Mouse (Mus musculus) retina, postnatal 7 days (tissue): ENCODE data around the gene Gm20388.

Experiments used
- DNase-seq: peaks from one replicate; pipeline ENCODE4 v3.0.0-alpha.2; 2012; ENCODE audit warnings: low read depth, low spot score

Gm20388 gene

GRCm38 (mm10) chr8:121792627-121793026 lies 1882.0 kb downstream of the Gm20388 start:
- DNase-seq = no peak

DNA sequence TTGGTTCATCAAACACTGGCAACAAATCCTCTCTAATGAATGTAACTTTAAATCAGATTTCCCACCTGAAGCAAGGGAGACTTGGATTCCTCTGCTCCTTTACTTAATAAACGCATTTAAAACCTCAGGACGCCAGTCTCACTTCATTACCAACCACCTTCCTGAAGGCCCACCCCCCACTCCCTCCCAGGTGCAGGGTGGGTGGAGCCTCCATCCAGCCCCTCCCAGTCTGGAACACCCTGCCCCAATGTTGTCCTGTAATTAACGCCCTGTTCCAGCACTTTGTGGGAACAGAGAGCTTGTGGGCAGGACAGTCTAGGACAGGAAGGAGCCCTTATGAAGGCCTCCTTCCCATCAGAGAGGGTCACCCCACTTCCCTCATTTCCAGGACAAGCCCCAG lies 1883.5 kb downstream of the Gm20388 start:
- DNase-seq = no peak

GRCm38 (mm10) chr8:121795461-121795860 lies 1884.8 kb downstream of the Gm20388 start:
- DNase-seq = no peak

DNA sequence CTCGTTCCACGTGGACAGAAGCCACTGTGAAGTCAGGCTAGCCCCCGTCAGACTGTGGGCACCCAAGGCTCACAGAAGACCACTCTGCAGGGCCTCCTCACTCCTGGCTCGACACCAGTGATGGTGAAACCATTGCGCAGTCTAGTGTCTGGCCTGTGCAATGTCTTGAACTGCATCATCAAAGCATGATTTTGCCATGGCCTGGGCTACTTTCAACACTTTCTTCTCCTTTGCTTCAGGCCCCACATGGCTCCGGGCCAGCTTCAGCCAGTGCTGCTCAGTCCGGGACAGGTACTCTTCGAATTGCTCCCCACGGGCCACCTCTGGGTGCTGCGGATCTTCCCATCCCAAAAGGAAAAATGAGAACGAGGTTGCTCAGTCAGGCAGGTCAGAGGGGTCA lies 1885.8 kb downstream of the Gm20388 start:
- DNase-seq = no peak

DNA sequence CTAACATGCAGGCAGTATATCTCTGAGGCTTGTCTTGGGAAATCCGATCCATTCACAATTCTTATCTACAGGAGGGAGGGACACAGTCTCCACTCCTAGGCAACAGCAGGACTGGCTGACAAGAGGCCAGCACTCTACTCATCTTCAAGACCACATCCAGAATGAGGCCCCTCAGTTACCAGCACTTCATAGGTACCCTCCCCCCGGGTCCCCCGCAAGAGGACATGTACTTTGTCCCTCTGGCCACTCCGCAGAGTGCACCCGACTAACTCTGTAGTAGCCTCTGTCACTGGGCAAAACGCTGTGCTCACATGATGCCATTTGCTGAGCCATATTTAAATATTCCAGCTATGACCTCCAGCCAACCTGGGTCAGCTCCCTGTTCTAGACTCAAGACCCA lies 1887.8 kb downstream of the Gm20388 start:
- no peak for DNase-seq

DNA sequence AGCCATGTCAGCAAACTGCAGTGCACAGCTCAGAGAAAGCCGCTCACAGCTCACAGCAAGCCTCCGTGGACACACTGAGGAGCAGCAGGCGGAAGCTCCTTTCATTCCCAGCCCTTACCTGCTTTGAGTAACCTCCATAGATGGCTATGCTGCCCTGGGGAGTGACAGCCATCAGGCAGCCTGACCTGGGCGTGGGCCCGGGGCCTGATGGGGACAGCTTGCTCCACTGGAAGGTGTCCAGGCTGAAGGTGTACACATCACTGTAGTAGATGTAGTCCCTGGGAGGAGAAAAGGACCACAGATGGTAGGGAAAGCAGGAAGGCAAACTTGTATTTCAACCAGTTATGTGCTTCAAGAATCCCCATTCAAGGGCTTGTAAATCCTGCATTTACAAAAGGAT lies 1894.2 kb downstream of the Gm20388 start:
- no peak for DNase-seq

DNA sequence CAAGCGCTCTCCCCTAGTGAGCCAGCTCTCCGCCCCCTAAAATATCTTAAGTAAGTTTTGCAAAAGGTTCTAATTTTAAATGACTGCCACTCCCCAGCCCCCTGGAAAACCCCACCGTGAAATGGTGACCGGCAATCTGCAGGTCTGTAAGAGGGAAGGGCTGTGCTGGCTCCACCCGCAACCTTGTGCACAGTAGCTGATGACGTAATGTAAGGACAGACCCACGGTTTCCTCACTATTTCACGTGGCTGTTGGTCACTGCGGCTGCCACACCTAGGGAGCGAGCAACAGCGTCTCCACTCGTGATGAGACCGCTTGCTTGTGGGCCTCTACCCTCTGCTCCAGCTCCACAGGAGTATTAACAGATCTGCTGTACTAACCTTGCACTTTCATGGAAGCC lies 1895.5 kb downstream of the Gm20388 start:
- no peak for DNase-seq

- no peak for DNase-seq
These were observed 1897.4 kb downstream of the Gm20388 start for GRCm38 (mm10) chr8:121808032-121808431.

DNA sequence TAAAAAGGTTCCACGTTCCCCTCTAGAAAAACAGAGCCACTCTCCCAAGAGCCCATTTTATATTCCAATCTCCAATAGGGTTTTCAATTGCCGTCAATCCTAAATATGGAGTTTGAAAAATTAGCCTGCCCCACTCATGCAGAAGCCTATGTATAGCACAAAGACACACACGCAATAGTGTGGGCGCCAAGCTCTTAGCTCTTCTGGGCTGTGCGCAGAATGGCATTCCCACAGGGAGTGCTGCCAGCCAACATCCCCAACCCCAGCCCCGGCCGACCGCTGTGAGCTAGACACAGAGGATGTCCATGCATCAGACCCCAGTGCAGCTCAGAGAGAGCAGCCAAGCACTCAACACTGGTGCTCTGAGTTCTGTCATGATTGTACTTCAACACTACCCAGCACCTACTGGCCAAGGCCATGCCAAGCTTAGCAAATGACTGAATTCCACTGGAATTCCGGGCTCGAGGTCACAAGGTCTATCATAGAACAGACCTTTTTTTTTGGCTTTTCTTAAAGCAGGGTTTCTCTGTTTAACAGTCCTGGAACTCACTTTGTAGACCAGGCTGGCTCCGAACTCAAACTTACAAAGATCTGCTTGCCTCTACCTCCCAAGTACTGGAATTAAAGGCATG lies 1899.0 kb downstream of the Gm20388 start:
- no peak for DNase-seq

GRCm38 (mm10) chr8:121811502-121811901 lies 1900.9 kb downstream of the Gm20388 start:
- no peak for DNase-seq

DNA sequence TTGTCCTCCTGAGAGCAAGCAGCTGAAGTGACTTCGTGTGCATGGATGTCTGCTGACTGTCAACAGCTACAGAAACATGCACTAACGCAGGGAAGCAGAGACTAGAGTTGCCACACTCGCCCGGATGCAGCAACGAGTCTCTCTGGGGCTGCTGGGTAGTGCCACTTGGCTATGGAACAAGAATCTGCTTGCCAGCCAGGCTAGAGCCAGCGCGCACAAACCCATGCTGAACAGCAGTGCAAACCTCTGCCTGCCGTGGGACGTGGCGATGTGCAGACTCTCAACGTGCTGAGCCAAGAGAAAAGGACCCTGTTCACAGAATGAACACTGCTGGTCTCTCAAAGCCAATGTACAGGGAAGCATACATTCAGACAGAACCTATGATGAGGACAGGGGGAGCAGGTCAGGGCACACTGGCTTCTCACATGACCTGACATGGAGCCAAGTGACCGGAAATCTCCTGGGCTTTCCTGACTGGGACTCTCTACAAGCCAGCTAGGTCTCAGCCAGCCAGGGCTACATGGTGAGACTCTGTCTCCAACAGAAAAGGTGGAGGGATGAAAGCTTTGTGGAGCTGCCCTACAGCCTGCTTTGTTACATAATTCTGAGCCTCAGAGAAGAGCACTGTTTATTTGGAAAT lies 1901.4 kb downstream of the Gm20388 start:
- DNase-seq = no peak

DNA sequence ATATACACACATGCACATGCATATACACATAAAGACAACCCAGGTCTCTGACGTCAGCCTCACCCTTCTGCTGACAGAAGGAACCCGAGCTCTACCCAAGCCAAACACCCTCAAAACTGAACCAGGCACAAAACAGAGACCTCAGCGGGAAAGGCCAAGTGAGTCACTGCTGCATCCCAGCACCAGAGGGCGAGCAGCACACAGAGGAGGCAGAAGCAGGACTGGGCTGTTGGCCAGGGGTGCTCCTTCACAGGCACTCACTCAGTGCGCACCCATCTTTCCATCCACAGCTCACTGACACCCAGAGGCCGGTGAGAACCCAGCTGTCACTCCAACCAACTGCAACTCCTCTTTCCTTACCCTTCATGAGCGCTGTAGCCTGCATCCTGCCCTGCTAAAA lies 1907.6 kb downstream of the Gm20388 start:
- DNase-seq = no peak

DNA sequence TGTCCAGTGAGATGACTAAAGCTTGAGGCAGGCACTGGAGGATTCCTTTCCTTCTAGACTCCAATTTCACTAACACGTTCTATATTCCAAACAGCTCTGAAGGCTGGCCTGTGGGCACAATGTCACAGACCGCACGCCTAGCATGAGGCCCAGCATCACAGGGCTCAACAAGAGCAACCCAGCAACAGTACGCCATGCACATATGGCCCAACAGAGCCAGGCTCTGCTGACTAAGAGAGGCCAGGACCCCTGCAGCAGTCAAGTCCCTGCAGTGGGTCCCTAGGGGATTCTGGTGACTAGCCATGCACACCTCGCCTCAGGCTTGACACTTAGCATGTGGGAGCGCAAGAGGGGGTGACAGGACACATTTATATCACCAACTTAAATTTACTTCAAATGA lies 1910.2 kb downstream of the Gm20388 start:
- DNase-seq = no peak

DNA sequence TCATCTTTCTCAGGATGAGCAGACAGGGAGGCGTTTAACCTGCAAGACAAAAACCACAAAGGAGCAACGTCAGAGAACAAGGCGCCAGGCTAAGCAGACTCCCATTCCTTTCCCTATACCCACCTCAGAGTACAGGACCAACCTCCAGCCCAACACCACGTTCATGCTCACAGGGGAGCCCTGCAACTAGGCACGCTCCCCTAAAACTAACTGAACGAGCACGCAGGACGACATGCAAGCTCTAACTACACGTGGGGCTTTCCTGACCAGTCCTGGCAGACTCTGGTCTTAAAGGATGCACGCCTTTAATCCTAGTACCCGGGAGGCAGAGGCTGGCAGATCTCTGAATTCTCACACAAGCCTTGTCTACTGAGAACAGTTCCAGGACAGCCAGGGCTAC lies 1910.7 kb downstream of the Gm20388 start:
- DNase-seq = no peak

DNA sequence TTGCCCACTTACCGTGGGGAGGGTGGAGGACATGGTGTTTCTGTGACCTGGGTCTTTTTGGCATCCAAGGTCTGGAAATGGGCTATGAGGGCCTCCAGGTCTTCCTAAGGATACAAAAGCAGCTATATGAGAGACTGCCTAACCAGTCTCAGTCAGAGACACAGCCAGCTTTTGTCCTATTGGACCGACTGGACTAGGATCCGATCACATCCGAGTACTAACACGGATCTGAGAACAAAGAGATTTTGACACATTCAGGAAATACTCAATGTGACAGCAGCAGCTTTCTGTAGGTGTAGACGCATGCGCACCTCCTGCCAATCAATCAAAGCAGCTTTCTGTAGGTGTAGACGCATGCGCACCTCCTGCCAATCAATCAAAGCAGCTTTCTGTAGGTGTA lies 1911.1 kb downstream of the Gm20388 start:
- no peak for DNase-seq

- no peak for DNase-seq
These were observed 1917.1 kb downstream of the Gm20388 start for GRCm38 (mm10) chr8:121827726-121828125.

DNA sequence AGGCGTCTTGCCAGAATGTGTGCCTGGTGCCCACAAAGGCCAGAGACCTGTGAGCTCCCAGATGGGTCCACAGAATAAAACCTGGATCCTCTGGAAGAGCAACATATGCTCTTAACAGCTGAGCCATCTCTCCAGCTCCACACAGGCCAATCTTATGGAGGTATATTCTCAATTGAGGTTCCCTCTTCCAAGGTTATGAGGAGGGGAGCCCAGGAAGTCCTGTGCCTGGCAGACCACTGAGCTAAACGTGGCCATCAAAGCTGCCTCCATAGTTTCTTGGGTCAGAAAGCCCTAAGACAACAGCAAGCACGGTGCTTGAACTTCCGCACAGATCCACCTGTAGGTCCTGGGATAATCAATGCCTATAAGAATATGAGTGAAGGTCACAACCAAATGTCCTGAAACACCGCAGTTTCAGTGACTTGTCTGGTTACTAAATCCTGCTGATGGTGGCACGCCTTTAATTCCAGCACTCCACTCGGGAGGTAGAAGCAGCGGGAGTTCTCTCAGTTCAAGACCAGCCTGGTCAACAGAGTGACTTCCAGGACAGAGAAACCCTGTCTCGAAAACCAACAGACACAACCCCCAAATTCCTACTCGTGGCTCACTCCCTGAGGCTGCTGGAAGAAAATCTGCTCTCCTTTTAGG lies 1917.9 kb downstream of the Gm20388 start:
- DNase-seq = no peak

- peak; percentile 93 for DNase-seq
These were observed 1918.6 kb downstream of the Gm20388 start, which contains the start of gene Klhdc4 for GRCm38 (mm10) chr8:121829048-121829776. TSS of gene Klhdc4 (minus strand) at chr8:121829569.

- peak; percentile 21 for DNase-seq
These were observed 1919.2 kb downstream of the Gm20388 start for GRCm38 (mm10) chr8:121829777-121830362.

DNA sequence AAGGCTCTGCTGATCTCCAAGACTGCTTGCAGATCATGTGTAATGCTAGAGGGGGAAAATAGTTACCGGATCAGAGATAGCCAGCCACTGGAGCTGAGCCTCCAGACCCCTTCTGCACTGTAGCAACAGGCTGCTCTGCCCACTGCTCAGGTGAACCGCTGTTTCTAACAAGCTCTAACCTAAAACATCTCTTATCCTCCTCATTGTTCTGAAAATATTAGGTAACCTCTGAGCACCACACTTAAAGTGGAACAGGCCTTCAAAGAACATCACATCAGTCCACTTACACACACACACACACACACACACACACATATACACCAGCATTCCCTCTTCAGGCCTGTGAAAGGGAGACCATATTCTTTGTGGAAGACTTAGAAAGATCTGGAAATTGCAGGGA lies 1921.4 kb downstream of the Gm20388 start:
- no peak for DNase-seq

DNA sequence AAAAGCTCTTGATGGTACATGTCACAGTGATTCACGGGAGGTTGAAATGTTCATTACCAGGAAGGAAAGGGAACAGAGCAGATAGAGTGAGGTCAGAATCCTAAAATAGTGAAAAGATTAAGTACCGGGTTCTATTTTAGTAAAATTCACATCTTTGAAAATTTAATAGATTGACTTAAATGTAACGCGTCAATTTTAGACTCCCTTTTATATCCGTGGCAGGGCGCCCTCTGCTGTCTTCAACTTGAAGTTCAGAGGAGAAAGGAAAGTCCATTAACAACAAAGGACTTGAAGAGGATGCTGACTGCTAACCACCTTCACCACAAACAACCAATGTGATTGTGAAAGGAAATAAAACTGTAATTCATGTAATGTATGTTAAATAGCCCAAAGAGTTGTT lies 1921.9 kb downstream of the Gm20388 start:
- DNase-seq = peak; percentile 54

DNA sequence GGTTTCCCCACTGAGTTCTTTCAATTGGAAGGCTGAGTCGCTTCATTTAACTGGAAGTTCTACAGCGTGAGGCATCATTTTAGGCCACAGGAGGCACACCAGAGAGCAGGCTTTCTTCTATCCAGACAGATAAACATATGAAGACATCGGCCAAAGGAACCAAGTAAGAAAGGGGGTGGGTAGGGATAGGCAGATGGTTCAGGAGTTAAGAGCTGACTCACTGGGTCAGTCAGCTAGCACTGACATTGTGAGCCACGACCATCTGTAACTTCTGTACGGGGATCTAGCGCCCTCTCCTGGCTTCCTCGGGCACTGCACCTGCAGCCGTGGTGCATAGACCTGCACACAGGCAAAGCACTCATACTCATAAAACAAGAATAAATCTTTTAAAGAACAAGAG lies 1930.6 kb downstream of the Gm20388 start:
- peak; percentile 45 for DNase-seq
